Mouse (Mus musculus) adipose tissue, adult 10 weeks (tissue): ENCODE results near the gene Nupl2. TPM values are rescaled to one million over a fixed set of nuclear protein-coding genes. Genes with fewer than 3 reads are reported as not detected.

ENCODE experiments used
- polyA plus RNA-seq: library from polyadenylated mRNA; stranded (reverse); fragments of 350-450 nt; fragmentation: Illumina TruSeq; extraction: RNeasy Lipid Tissue Mini Kit (QIAGEN cat#74804); gene quantifications from one replicate; pipeline ENCODE4 v1.2.3, GENCODE M21; 2014; ENCODE audit warnings: low read depth, low replicate concordance

The Nupl2 gene
- 9.3 TPM for polyA plus RNA-seq

DNA sequence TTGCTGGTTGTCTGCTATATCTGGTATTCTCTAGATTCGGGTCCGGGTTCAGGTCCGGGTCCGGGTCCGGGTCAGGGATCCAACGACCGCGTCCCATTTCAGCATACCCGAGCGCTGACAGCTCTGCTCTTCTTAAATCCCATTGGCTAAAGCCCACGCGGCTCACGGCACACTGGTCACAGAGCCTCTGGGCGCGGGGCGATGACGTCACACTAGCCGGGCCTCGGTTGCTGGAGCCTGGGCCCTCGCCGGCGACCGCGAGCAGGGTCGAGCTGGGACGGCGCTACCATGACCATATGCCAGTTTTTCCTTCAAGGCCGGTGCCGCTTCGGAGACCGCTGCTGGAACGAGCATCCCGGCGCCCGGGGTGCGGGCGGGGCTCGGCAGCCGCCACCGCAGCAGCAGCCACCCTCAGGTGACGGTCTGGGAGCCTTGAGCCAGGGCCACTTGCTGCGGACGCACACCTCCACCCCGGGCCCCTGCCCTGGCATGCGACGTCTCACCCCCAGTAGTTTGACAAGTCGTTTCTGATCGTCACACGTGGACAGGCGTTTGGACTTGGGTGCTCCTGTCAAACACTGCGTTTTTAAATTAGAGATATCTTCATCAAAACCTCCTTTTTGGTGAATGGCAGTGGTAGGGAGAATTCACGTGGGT lies at the start of gene Nupl2:
Gene Nupl2, plus strand, starts transcription at position 175 of the 657 bp plus-strand sequence.

Other genes with a start within 250 kb of the Nupl2 start
- gene Fam126a, start 134.3 kb upstream of the Nupl2 start, polyA plus RNA-seq, result 8.6 TPM
- gene Klhl7, start 64.4 kb upstream of the Nupl2 start, polyA plus RNA-seq, result 22.6 TPM
- 16.1 TPM for gene Kcnh2, start 186.6 kb downstream of the Nupl2 start, polyA plus RNA-seq
- gene Nos3, start 199.8 kb downstream of the Nupl2 start, polyA plus RNA-seq, result 9.9 TPM
- 0.74 TPM for gene Atg9b, start 227.2 kb downstream of the Nupl2 start, polyA plus RNA-seq
- 36.5 TPM for gene Abcb8, start 228.7 kb downstream of the Nupl2 start, polyA plus RNA-seq
- gene Asic3, start 248.4 kb downstream of the Nupl2 start, polyA plus RNA-seq, result not detected